Mouse (Mus musculus): ENCODE measurements around the gene Ncoa1.
A peak's percentile ranks its signal among the peaks of the same experiment; 100 is the strongest.
"Not testable (repeated sequence)": the region's sequence is repeated elsewhere in the genome, so short reads cannot be mapped to it uniquely, and the experiment has no call there.

Ncoa1 gene

DNA sequence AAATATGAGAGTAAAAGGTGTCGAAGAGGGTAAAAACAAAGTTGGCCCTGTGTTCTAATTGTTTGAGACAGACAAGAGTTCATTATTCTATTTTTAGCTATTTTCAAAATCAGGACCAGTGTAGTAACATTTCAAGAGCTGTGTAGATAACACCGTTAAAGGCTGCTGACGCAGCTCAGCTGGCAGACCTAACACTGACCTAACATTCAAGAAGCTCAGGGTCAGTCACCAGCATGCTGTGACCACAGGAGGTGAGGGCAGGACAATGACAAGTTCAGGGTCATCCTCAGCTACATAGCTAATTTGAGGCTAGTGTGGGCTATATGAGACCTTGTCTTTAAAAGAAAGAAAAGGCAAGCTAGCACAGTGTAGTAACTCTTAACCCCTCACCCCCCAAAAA lies 84.9 kb downstream of the Ncoa1 start:
- DNase-seq, result no peak

DNA sequence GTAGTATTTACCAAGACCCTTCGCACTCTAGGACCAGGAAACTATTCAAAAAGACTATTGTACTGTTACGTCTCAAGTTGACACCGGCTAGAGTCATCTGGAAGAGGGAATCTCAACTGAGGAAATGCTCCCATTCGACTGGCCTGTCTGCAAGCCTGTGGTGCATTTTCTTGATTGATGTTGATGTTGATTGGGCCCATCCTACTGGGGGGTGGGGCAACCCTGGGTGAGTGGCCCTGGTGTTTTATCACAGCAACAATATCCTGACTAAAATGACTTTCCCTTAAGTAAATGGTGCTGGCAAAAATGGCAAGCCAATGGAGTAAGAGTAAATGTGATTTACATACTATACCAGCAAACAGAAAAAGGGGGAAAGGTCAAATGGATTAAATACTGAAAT lies 85.7 kb downstream of the Ncoa1 start:
- no peak for DNase-seq

DNA sequence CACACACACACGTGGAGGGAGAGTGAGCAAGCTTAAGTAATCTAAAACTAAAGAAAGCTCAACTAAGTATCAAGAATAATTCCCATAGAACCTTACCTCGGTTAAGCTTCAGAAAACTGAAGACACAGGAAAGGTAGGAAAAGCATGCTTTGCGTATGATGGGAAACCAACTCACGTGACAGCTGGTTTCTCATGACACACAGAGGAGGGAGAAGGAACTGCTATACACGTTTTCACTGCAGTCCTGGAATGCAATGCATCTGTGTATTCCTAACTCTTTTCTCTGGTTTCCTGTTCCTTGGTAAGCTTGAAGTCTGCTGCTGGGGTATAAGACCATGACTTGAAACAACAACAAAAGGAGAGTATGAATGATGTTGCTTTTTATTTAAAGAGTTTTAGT lies 86.3 kb downstream of the Ncoa1 start:
- no peak for DNase-seq

DNA sequence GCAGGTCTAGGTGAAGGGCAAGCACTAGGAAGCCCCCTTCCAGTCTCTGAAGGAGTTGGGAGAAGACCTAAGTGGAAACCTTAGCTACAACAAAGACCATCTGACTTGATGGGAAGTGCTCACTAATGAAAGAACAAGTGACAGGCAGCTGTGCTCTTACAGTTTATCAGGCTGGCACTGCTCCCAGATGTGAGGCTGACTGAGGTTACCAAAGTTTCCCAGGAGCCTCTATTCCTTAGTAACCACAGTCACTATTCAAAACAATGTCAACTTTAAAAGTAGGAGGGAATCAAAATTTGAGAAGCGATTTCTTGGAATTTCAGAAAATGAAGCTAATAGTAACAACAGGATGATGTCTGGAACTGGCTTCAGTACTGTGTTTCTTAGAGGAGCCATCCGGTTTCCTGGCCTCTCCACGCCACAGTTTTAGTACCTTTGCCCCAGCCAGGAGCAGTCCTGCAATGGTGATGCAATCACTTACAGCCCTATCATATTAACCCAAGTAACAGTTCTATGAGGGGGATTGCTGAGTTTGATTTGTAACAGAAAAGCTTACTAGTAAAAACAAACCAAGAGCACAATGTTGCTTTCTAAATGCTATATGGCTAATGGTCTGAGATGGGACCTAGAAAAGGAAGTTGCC lies 90.8 kb downstream of the Ncoa1 start:
- DNase-seq, result no peak

DNA sequence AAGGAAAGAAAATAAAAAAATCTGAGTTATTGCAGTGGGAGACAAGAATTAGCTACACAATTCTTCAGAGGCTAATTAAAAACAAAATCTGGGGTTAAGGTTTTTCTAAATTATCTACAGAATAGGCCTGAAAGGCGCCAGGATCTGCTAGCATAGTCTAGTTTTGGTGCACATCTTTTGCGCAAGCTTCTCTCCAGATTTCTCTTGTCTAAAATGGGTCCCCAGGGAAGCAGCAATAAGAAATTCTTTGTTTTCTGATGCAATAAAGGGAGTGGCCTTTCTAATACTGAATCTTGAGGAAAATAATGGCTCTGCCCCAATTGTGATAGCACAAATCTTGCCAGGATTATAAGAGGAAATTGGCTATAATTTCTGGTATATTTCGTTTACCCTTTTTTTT lies 93.9 kb downstream of the Ncoa1 start:
- DNase-seq, result no peak

DNA sequence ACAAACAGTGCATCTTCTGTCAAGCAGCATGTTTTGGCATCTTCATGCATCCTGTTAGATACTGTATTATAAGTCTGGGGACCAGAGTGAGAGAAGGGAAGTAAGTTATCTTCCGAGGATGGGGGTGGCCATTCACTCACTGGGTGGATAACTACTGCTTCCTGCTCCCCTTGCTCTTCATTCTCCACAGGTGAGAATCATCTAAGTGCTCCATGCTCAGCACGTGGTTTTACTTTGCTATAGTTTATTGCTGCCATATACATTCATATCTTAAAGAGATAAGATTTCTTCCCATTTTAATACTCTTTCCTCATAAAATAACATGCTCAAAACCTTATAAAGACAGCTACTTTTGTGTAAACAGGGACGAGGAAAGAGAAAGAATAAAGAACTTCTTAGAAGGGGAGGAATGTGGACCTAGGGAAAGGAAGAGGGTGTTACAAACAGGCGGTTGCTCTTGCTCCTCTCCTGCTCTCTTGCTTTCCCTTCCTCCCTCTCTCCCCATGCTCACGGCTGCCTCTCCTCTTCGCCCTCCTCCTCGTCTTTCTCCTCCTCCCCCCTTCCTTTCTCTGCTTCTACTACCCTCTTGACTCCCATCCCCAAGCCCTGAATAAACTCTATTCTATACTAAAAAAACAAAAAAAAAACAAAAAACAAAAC lies 97.6 kb downstream of the Ncoa1 start:
- DNase-seq, result no peak

DNA sequence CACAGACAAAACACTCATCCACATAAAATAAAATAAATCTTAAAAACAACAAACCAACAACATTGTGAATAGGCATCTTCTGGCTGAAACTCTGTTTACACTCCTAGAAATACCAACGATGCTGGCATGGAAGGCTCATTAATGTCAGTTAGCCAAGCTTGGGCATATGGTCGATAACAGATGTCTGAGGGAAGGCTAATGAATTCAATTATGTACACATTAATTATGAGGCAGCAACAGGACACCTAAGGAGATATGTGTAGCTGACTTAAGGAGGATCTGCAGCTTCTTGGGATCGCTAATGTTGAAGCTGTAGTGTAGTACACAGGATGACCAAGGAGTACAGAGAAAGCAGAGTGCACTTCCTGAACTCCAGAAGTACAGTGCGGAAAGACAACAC lies 100.5 kb downstream of the Ncoa1 start:
- peak; percentile 38 to 51 for DNase-seq

DNA sequence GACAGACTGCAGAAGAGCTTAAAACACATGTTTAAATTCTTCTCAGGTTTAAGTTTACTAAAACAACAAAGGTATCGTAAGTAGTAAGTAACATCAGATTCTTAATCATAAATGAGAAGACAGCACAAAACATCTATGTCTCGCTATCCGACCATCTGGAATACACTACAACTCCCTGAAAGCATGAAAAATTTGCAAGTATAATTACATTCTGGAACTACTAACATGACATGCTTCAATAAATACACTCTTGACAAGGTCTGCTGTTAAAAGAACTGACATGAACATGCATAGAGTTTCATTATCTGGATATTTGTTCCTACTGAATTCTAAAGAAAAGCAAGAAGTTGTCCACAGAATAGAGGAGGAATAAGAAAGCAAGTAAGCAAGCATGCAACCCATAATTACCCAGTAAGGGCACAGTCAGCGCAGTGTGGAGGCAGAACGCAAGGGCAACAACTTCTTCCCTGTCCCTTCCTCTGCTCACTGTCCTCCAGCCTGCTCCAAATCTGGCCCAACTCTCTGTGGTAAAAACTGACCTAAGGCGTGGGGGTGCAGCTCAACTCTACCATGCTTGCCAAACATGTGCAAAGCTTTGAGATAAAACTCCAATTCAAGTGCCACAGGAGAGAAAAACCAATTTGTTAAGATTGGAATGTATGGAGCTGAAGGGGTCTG lies 102.0 kb downstream of the Ncoa1 start:
- DNase-seq, result no peak

DNA sequence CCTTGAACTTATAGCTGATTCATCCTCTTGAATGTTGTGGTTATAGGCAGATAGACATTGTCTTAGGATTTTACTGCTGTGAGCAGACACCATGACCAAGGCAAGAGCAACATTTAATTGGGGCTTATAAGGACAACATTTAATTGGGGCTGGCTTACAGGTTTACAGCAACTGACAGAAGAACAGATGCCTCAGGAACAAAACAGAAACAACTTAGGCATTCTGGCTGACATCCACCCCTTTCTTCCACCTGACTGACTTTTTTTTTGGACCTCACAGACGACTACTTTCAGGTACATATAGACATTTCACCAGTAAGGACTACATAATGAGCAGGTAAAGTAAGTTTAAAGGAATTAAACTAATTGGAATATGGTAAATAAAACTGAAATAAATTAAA lies 105.6 kb downstream of the Ncoa1 start:
- peak; percentile 14 to 37 for DNase-seq

DNA sequence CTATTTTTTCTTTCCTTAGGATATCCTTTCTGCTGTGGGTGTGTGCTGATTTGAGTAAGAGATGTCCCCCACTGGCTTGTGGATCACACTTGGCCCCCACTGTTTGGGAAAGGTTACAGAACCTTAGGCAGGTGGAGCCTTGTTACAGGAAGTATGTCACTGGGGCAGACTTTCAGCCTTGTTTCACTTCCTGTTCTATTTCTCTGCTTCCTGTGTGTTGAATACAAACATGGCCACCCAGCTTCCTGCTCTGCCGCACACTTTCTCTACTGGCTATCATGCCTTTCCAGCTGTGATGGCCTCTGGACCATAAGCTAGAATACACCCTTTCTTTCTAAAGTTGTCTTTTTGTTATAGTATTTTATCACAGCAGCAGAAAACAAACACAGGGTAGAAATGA lies 111.0 kb downstream of the Ncoa1 start:
- no peak for DNase-seq

DNA sequence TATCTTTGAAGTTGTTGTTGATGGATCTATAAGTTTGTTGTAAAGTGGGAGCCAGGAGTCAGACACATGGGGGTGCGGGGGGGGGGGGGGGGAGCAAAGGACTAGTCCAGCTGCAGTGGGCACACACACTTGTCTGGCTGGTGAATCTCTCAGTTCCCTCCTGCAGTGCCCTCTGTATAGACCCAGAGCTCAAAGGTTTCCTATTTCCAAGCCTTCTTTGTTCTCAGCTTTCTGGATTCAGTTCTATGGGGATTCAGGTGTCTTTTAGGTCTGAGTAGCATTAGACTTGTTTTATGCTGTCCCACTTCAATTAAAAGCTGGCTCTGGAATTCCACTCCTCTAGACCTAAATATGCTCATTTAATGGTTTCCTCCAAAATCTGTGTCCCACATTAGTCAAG lies 117.5 kb downstream of the Ncoa1 start:
- DNase-seq, result no peak

DNA sequence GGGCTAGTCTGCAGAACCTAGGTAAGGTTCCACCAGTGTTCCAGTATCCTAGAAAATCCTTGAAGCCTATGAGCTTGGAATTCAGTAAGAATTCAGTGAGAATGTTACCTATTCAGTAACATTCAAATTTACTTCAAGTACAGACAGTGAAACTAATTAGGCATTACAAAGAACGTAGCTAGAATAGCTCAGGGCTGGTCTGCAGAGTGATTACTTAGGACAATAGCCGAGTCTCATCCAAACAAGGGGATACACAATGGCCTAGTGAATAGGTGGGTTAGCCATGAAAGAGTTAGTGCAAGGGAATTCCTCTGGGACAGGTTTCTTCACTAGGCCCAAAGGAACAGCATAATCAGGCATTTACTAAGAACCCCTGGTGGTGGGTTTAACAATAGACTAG lies 118.3 kb downstream of the Ncoa1 start:
- not testable (repeated sequence) for DNase-seq

DNA sequence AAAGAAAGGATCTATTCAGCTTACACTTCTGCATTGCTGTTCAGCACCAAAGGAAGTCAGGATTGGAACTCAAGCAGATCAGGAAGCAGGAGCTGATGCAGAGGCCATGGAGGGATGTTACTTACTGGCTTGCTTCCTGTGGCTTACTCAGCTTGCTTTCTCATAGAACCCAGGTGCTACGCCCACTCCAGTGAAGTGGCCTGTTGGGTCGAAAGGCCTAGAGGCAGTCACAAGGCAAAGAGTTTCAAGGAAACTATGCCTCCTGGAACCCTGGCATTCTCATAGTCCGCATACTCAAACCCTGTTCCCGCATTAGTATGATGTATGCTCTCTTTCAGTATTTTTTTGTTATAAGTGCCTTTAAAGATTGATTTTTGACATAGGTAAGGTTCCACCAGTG lies 118.9 kb downstream of the Ncoa1 start:
- no peak for DNase-seq

DNA sequence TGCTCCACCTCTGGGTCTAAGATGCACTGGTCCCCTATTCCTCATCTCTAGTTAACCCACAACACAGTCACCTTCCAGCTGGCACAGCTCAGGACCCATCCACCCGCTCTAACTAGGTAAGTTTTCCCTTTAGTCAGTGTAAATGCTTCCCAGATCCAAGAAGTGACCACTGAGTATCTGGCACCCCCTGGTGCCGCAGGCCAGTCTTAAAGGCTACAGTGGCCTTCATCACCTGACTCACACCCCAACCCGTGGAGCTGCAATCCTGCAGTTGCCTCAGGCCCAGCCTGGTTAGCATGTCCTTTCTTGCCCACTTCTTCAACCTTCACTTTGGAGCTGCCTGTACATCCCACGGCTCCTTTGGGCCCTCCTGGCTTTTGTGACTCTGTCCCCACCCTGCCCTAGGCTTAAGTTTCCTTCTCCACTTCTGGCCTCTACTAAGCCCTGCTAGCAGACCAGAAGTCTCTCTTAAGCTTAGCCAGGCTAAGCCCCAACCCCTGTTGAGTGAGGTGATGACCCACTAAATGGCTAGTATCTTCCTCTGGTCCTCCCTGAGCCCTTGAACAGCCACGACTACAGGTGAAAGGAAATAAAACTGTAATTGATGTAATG lies 120.0 kb downstream of the Ncoa1 start:
- DNase-seq, result no peak

DNA sequence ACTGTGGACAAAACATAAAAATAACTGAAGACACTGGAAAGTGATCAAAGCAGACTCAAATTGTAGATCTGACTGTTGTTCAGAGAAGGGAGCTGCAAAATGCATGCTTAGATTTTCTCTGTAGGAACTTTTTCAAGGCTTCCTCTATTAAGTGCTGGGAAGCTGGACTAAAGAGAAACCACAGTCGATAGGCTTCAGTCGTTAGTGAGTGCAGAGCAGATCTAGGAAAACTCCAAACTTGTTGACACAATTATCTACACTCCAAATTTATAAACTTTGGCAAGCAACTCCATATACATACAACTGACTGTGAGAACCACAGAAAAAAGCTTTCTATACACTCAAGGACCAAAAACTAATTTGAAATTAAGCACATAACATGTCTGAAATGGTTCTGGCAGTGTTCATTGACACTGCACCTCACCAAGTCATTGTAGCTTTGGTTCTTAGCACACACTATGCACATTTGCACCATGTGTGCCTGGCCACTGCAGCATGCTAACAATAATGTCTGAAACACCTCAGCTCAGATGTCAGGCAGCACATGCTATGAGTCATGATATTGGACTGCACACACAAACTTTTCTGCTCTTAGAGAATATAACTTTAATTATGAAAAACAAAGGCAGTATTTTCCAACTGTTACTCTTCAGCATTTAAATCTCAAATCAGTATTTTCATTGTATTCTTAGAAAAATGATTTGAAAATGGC lies 121.8 kb downstream of the Ncoa1 start:
- DNase-seq, result no peak

DNA sequence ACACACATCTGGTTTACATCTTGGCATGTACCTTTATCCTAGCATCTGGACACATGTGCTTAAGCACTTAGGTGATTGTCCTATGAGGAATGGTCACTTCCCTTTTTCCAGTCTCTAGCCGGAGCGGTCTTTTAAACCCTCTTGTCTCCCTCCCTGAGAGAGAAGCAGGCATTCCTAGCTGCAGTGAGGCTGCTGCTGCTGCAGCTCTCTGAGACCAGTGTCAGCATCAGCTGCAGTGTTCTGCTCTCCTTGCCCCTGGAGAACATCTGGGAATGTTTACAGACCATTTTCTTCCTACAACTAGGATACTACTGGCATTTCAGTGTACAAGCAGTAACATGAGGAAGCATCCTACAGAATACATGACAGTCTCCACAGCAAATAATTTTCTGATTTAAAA lies 133.8 kb downstream of the Ncoa1 start:
- DNase-seq, result no peak

DNA sequence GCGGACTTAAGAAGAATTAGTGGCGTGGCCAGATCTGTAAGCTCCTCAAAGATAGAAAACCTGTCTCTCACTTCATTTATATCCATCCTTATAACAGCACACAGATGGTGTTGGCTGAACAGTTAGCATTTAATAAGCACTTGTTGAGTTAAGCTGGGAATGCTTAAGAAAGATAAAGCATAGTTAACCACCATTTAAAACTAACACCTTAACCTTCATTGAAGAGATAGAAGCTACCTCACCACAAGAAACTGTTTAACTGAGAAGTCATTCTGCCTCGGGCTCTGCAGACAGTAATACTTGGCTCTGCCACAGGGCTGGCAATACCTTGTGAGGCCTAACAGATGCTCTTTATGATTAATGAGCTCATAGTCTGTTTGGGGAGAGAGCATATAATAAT lies 134.9 kb downstream of the Ncoa1 start:
- peak; percentile 40 to 46 for DNase-seq

DNA sequence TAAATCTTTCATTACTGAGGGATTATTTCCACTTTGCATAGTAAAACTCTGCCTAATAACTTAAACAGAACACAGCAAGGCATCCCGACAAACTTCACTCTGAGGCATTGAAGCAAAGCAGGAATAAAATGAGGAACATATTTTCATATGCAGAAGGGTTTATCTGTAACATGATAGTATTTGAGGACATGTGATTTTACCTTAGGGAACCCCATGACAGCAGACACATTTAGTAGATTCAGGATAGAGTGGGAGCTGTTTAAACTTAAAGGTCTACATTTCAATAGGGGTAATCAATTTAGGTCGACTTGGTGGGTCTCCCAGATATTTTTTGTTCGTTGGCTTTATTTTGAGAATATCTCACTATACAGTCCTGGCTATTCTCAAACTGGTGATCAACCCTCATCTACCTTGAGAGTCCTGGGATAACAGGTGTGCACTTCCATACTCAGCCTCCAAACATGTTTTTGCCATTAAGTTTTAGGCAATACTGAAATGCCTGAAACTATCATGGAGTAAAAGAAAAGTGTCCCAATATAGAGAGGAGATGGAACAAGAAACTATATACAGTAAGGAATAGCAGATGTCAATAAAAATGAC lies 136.6 kb downstream of the Ncoa1 start:
- no peak for DNase-seq

DNA sequence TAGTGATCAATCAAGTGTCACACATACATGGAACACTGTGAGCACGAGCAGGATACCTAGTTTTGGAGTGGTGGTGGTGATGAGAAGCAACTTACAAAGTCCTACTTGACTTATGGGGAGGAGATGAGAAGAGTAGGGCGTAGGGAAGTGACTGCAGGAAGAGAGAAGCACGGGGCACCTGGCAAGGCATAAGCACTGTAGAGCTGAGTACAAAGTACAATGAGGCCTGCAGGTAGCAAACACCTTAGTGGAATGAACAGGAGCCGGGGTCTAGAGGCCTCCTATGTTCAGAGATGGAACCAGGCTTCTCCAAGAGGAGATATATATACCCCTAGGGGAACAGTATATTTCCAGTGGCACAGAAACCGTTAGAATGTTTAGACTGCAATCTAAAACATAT lies 153.4 kb downstream of the Ncoa1 start:
- no peak for DNase-seq

DNA sequence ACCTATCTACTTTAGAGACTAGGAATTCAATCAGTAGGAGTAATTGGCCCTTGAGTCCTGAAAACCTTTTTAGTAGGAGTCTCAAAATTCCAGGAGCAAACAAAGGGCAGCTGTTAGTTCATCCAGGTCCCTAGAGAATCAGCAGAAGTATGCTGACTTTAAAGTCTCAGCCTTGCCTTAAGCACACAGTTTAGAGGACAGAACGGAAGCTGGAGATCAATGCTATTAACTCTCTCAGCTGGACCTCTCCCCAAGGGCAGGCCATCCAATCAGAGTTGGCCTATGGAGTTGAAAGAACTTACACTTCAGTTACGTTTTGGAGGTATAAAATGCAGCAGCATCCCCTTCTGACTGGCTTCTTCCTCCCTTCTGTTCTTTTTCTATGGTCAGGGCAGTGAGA lies 154.8 kb downstream of the Ncoa1 start:
- no peak for DNase-seq

DNA sequence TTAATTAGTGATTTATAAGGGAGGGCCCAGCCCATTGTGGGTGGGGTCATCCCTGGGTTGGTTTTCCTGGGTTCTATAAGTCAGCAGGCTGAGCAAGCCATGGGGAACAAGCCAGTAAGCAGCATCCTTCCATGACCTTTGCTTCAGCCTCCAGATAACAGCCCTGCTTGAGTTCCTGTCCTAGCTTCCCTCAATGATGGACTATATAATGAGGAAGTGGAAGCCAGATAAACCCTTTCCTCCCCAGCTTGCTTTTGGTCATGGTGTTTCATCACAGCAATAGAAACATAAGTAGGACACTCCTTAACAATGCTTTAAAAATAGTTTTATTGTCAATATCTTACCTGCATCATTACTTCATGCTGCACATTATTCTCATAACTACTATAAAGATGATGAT lies 163.2 kb downstream of the Ncoa1 start:
- DNase-seq, result no peak

DNA sequence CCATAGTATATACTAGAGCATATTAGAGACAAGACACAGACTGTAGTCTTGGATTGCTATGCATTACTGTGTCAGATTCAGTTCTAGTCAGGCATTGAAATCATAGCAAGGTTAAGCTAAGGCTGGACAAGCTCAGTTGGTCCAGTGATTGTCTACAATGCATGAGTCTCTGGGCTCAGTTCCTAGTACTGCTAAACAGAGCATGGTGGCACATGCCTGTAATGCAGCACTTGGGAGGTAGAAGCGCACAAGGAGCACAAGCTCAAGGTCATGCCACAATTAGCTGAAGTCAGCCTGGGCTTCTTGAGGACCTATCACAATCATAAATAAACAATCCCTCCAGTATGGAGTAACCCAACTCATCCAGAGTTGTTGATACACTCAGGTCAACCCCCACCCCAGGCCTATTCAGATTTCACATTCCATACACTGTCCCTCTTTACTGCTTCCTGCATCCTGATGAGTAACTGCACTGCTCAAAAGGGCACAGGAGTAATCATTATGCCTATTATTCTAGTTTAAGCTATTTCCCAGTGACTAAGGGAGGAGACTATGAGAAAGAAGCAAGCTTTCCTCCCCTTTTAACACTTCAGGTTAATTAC lies 170.2 kb downstream of the Ncoa1 start:
- DNase-seq, result no peak

DNA sequence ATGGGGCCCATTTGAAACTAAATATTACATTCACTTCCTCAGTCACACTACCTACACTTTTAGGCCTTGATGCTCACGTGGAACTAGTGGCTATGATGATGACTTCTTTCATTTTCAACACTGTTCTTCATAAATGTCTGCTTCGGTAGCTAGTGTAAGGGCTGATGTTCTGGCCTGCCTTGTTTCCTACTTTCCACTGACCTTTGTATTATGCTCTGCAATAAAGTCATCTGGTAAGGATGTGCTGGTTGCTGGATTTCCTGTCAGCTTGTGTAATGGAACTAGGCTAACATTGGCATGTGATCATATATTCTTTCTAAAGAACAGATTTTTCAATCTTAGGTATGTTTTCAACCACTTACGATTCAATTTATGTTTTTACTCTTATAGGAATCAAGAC lies 177.7 kb downstream of the Ncoa1 start:
- DNase-seq, result no peak

All from cerebellum, postnatal 36 days (tissue).